Mouse (Mus musculus) naive thymus-derived CD4-positive, alpha-beta T cell, adult 2 months (primary cell): ENCODE measurements at regions not wholly inside any gene's neighbourhood (a gene's known extent, or its start where the extent isn't known, plus 50 kb on each side); places are given as distances from the start of the nearest gene placed in this dataset.

ENCODE experiments used
- DNase-seq: peaks from one replicate; pipeline ENCODE4 v3.0.0-alpha.2; 2011; ENCODE audit warnings: low read depth

- DNase-seq: no peak
These were observed 419.5 kb upstream of the Cd180 start for GRCm38 (mm10) chr13:102273818-102274217.

- no peak for DNase-seq
These were observed 418.1 kb upstream of the Cd180 start for GRCm38 (mm10) chr13:102275296-102275695.

- no peak for DNase-seq
These were observed 416.5 kb upstream of the Cd180 start for GRCm38 (mm10) chr13:102276885-102277284.

GRCm38 (mm10) chr13:102280198-102280597 is 413.2 kb upstream of the Cd180 start:
- DNase-seq: no peak

GRCm38 (mm10) chr13:102294451-102294850 is 398.9 kb upstream of the Cd180 start:
- DNase-seq: no peak

GRCm38 (mm10) chr13:102295079-102295478 is 398.3 kb upstream of the Cd180 start:
- no peak for DNase-seq

- DNase-seq: no peak
These were observed 385.4 kb upstream of the Cd180 start for GRCm38 (mm10) chr13:102307983-102308382.

GRCm38 (mm10) chr13:102312096-102312495 is 381.3 kb upstream of the Cd180 start:
- no peak for DNase-seq

GRCm38 (mm10) chr13:102315921-102316692 is 377.3 kb upstream of the Cd180 start:
- DNase-seq: no peak

GRCm38 (mm10) chr13:102318891-102319404 is 374.4 kb upstream of the Cd180 start:
- DNase-seq: no peak

- DNase-seq: no peak
These were observed 373.9 kb upstream of the Cd180 start for GRCm38 (mm10) chr13:102319453-102319852.

- no peak for DNase-seq
These were observed 369.5 kb upstream of the Cd180 start for GRCm38 (mm10) chr13:102323876-102324275.

GRCm38 (mm10) chr13:102326003-102326402 is 367.4 kb upstream of the Cd180 start:
- DNase-seq: no peak

GRCm38 (mm10) chr13:102326544-102326943 is 366.8 kb upstream of the Cd180 start:
- DNase-seq: no peak

- DNase-seq: no peak
These were observed 359.7 kb upstream of the Cd180 start for GRCm38 (mm10) chr13:102333667-102334066.

- DNase-seq: no peak
These were observed 359.2 kb upstream of the Cd180 start for GRCm38 (mm10) chr13:102334131-102334534.

- DNase-seq: no peak
These were observed 350.1 kb upstream of the Cd180 start for GRCm38 (mm10) chr13:102343236-102343635.

GRCm38 (mm10) chr13:102344606-102345269 is 348.6 kb upstream of the Cd180 start:
- no peak for DNase-seq

GRCm38 (mm10) chr13:102349493-102349892 is 343.9 kb upstream of the Cd180 start:
- DNase-seq: no peak

GRCm38 (mm10) chr13:102352073-102352854 is 341.1 kb upstream of the Cd180 start:
- DNase-seq: no peak

GRCm38 (mm10) chr13:102355569-102355968 is 337.8 kb upstream of the Cd180 start:
- DNase-seq: no peak

- DNase-seq: no peak
These were observed 320.8 kb upstream of the Cd180 start for GRCm38 (mm10) chr13:102372451-102373082.
